Mouse (Mus musculus) liver, postnatal 0 days (tissue): ENCODE measurements at regions not wholly inside any gene's neighbourhood (a gene's known extent, or its start where the extent isn't known, plus 50 kb on each side); places are given as distances from the start of the nearest gene placed in this dataset.

Source experiments
- ATAC-seq: fragments of 200-750 bp; cut with Nextera tagmentation; 2 replicates; pipeline ENCODE4 v1.8.0; 2017; ENCODE audit warnings: mild to moderate bottlenecking, moderate library complexity
- DNase-seq: peaks from one replicate; pipeline ENCODE4 v3.0.0-alpha.2; 2016
- H3K27ac ChIP-seq: fragments of 300-500 bp; sonication (generic); 2 replicates; pipeline ENCODE4 v1.5.1; 2014; ENCODE audit warnings: antibody characterized with exemption, moderate library complexity, mild to moderate bottlenecking, low read depth
- H3K27me3 ChIP-seq: fragments of 300-500 bp; sonication (generic); 2 replicates; pipeline ENCODE4 v1.6.1; 2014; ENCODE audit warnings: low read length, control low read depth, mixed read lengths; ENCODE audit not compliant: insufficient read depth
- H3K36me3 ChIP-seq: fragments of 300-500 bp; sonication (generic); replicated peaks from 2 replicates; pipeline ENCODE4 v1.6.1; 2014; ENCODE audit warnings: mild to moderate bottlenecking, control low read depth, low read length, moderate library complexity, mixed read lengths; ENCODE audit not compliant: insufficient read depth
- H3K4me1 ChIP-seq: fragments of 300-500 bp; sonication (generic); 2 replicates; pipeline ENCODE4 v1.6.1; 2014; ENCODE audit warnings: antibody characterized with exemption, mild to moderate bottlenecking, control low read depth; ENCODE audit not compliant: insufficient read depth
- H3K4me2 ChIP-seq: fragments of 300-500 bp; sonication (generic); 2 replicates; pipeline ENCODE4 v1.6.1; 2014; ENCODE audit warnings: low read depth, mild to moderate bottlenecking, low read length, moderate library complexity, mixed read lengths
- H3K4me3 ChIP-seq: fragments of 300-500 bp; sonication (generic); 2 replicates; pipeline ENCODE4 v1.5.1; 2014; ENCODE audit warnings: low read depth, low read length
- H3K9ac ChIP-seq: fragments of 300-500 bp; sonication (generic); replicated peaks from 2 replicates; pipeline ENCODE4 v1.6.1; 2014; ENCODE audit warnings: mild to moderate bottlenecking, moderate library complexity
- H3K9me3 ChIP-seq: fragments of 300-500 bp; sonication (generic); 2 replicates; pipeline ENCODE4 v1.6.1; 2016; ENCODE audit warnings: mild to moderate bottlenecking, control low read depth, low read length, mixed read lengths
- CTCF ChIP-seq: sonication (generic); IDR thresholded peaks from 2 replicates; pipeline ENCODE4 v1.5.1; 2016; ENCODE audit warnings: antibody characterized with exemption, low read depth
- EP300 ChIP-seq: IDR thresholded peaks from 2 replicates; pipeline ENCODE4 v1.6.1; 2016; ENCODE audit warnings: antibody characterized with exemption, low read depth, mild to moderate bottlenecking
- whole genome bisulfite sequencing: fragments of 180-500 bp; shearing (Covaris S2); extraction: QIAGEN DNeasy Blood & Tissue Kit; methylation state at CpG from one replicate; pipeline ENCODE4 v1.1.7; 2014; ENCODE audit not compliant: insufficient replicate concordance; 5-methylcytosine and 5-hydroxymethylcytosine counted together

GRCm38 (mm10) chr14:60528520-60528919 is 105.3 kb upstream of the Spata13 start:
- no peak overlapping the region for H3K27ac ChIP-seq
- no peak overlapping the region for H3K4me3 ChIP-seq
- 64% methylated on average over 7 of the region's 7 CpGs for WGBS
- peaks cover 4% of the 10 kb centered on the region; the same call in 1 of the 2 replicates for H3K4me1 ChIP-seq
- TF ChIP-seq CTCF (no peak), EP300 (no peak)
- H3K4me2 ChIP-seq, result no peak overlapping the region
- ATAC-seq, result no peak
- no peak for DNase-seq
- H3K36me3 ChIP-seq, result no peaks in the 10 kb centered on the region
- no peaks in the 10 kb centered on the region for H3K27me3 ChIP-seq
- H3K9ac ChIP-seq, result no peak overlapping the region
- H3K9me3 ChIP-seq, result no peaks in the 10 kb centered on the region

GRCm38 (mm10) chr14:60529022-60529421 is 104.8 kb upstream of the Spata13 start:
- DNase-seq (no peak), ATAC-seq (no peak)
- Histone ChIP-seq H3K4me2 (no peak overlapping the region), H3K4me3 (no peak overlapping the region), H3K27ac (no peak overlapping the region), H3K9ac (no peak overlapping the region), H3K36me3 (no peaks in the 10 kb centered on the region), H3K9me3 (no peaks in the 10 kb centered on the region), H3K4me1 (peaks cover 4% of the 10 kb centered on the region; the same call in 1 of the 2 replicates), H3K27me3 (no peaks in the 10 kb centered on the region)
- TF ChIP-seq EP300 (no peak), CTCF (no peak)
- WGBS, result 80% methylated on average over 3 of the region's 3 CpGs

GRCm38 (mm10) chr14:60529646-60530347 is 104.0 kb upstream of the Spata13 start:
- ATAC-seq (no peak), DNase-seq (no peak)
- Histone ChIP-seq H3K9ac (no peak overlapping the region), H3K4me2 (no peak overlapping the region), H3K36me3 (no peaks in the 10 kb centered on the region), H3K27me3 (no peaks in the 10 kb centered on the region), H3K4me3 (no peak overlapping the region), H3K27ac (no peak overlapping the region), H3K4me1 (peaks cover 4% of the 10 kb centered on the region; the same call in 1 of the 2 replicates), H3K9me3 (no peaks in the 10 kb centered on the region)
- TF ChIP-seq EP300, result no peak
- 0 out of 2 replicates have a peak, but pooled peaks have one; percentile 18 for TF ChIP-seq CTCF
- WGBS, result 59% methylated on average over 6 of the region's 7 CpGs

- Histone ChIP-seq H3K4me3 (no peak overlapping the region), H3K9ac (no peak overlapping the region), H3K9me3 (no peaks in the 10 kb centered on the region), H3K4me1 (peaks cover 4% of the 10 kb centered on the region; the same call in 1 of the 2 replicates), H3K4me2 (no peak overlapping the region), H3K27ac (no peak overlapping the region), H3K36me3 (no peaks in the 10 kb centered on the region), H3K27me3 (no peaks in the 10 kb centered on the region)
- ATAC-seq (no peak), DNase-seq (no peak)
- TF ChIP-seq EP300, result no peak
- 31% methylated on average over 6 of the region's 6 CpGs for WGBS
Observed at GRCm38 (mm10) chr14:60530348-60530711, 103.5 kb upstream of the Spata13 start.

GRCm38 (mm10) chr14:60530973-60531372 is 102.8 kb upstream of the Spata13 start:
- no peaks in the 10 kb centered on the region for H3K27me3 ChIP-seq
- H3K36me3 ChIP-seq, result no peaks in the 10 kb centered on the region
- ATAC-seq (no peak), DNase-seq (no peak)
- peaks cover 4% of the 10 kb centered on the region; the same call in 1 of the 2 replicates for H3K4me1 ChIP-seq
- WGBS, result 83% methylated on average over 5 of the region's 5 CpGs
- no peak overlapping the region for H3K9ac ChIP-seq
- no peak overlapping the region for H3K4me3 ChIP-seq
- H3K9me3 ChIP-seq, result no peaks in the 10 kb centered on the region
- H3K27ac ChIP-seq, result no peak overlapping the region
- no peak overlapping the region for H3K4me2 ChIP-seq
- TF ChIP-seq EP300 (no peak), CTCF (no peak)

- Histone ChIP-seq H3K9ac (no peak overlapping the region), H3K4me1 (peaks cover 4% of the 10 kb centered on the region; the same call in 1 of the 2 replicates), H3K27ac (no peak overlapping the region), H3K27me3 (no peaks in the 10 kb centered on the region), H3K4me2 (no peak overlapping the region), H3K36me3 (no peaks in the 10 kb centered on the region), H3K4me3 (no peak overlapping the region), H3K9me3 (no peaks in the 10 kb centered on the region)
- ATAC-seq (no peak), DNase-seq (no peak)
- peak; percentile 34; the same call in 1 of the 2 replicates for TF ChIP-seq CTCF
- no peak for TF ChIP-seq EP300
Observed at GRCm38 (mm10) chr14:60531766-60532165, 102.0 kb upstream of the Spata13 start.
